Mouse (Mus musculus) forebrain, embryonic 16.5 days (tissue): ENCODE measurements at regions not wholly inside any gene's neighbourhood (a gene's known extent, or its start where the extent isn't known, plus 50 kb on each side); places are given as distances from the start of the nearest gene placed in this dataset.
A peak's percentile ranks its signal among the peaks of the same experiment; 100 is the strongest.
"Not testable (repeated sequence)": the region's sequence is repeated elsewhere in the genome, so short reads cannot be mapped to it uniquely, and the experiment has no call there.

Source experiments
- ATAC-seq: fragments of 200-750 bp; cut with Nextera tagmentation; 2 replicates; pipeline ENCODE4 v1.8.0; 2017; ENCODE audit warnings: mild to moderate bottlenecking, moderate library complexity
- H3K27ac ChIP-seq: fragments of 300-500 bp; sonication (generic); 2 replicates; pipeline ENCODE4 v1.5.1; 2014; ENCODE audit warnings: low read length, control low read depth
- H3K27me3 ChIP-seq: fragments of 300-500 bp; sonication (generic); replicated peaks from 2 replicates; pipeline ENCODE4 v1.6.1; 2014; ENCODE audit warnings: low read length; ENCODE audit not compliant: control insufficient read depth, insufficient read depth
- H3K36me3 ChIP-seq: fragments of 300-500 bp; sonication (generic); 2 replicates; pipeline ENCODE4 v1.6.1; 2014; ENCODE audit not compliant: control insufficient read depth, insufficient read depth
- H3K4me1 ChIP-seq: fragments of 300-500 bp; sonication (generic); replicated peaks from 2 replicates; pipeline ENCODE4 v1.6.1; 2014; ENCODE audit warnings: low read length; ENCODE audit not compliant: control insufficient read depth, insufficient read depth
- H3K4me2 ChIP-seq: fragments of 300-500 bp; sonication (generic); 2 replicates; pipeline ENCODE4 v1.6.1; 2014; ENCODE audit warnings: mild to moderate bottlenecking, low read length, control low read depth
- H3K4me3 ChIP-seq: fragments of 300-500 bp; sonication (generic); replicated peaks from 2 replicates; pipeline ENCODE4 v1.5.1; 2014; ENCODE audit warnings: mild to moderate bottlenecking, low read length, control low read depth
- H3K9ac ChIP-seq: fragments of 300-500 bp; sonication (generic); replicated peaks from 2 replicates; pipeline ENCODE4 v1.6.1; 2014; ENCODE audit warnings: low read depth, low read length, control low read depth
- H3K9me3 ChIP-seq: fragments of 300-500 bp; sonication (generic); 2 replicates; pipeline ENCODE4 v1.6.1; 2016; ENCODE audit warnings: low read length; ENCODE audit not compliant: control insufficient read depth
- WGBS: fragments of 180-500 bp; shearing (Covaris S2); extraction: QIAGEN DNeasy Blood & Tissue Kit; methylation state at CpG from one replicate; pipeline ENCODE4 v1.1.7; 2014; 5-methylcytosine and 5-hydroxymethylcytosine counted together

GRCm38 (mm10) chr3:40408921-40409488, 122.1 kb upstream of the Intu start:
- H3K27me3 ChIP-seq: no peaks in the 10 kb centered on the region
- H3K9ac ChIP-seq: no peak overlapping the region
- no peaks in the 10 kb centered on the region for H3K36me3 ChIP-seq
- no peak overlapping the region for H3K27ac ChIP-seq
- no peaks in the 10 kb centered on the region for H3K4me1 ChIP-seq
- no peak for ATAC-seq
- H3K4me3 ChIP-seq: no peak overlapping the region
- 35% methylated on average over 5 of the region's 5 CpGs for WGBS
- no peak overlapping the region for H3K4me2 ChIP-seq
- no peaks in the 10 kb centered on the region for H3K9me3 ChIP-seq

GRCm38 (mm10) chr3:40410749-40411310, 120.3 kb upstream of the Intu start:
- Histone ChIP-seq H3K27ac (no peak overlapping the region), H3K9ac (no peak overlapping the region), H3K9me3 (no peaks in the 10 kb centered on the region), H3K27me3 (no peaks in the 10 kb centered on the region), H3K4me2 (no peak overlapping the region), H3K36me3 (no peaks in the 10 kb centered on the region), H3K4me1 (no peaks in the 10 kb centered on the region), H3K4me3 (no peak overlapping the region)
- no peak for ATAC-seq
- WGBS: 91% methylated on average over 4 of the region's 4 CpGs

GRCm38 (mm10) chr3:40425183-40425844, 105.8 kb upstream of the Intu start:
- H3K27ac ChIP-seq, H3K36me3 ChIP-seq, H3K27me3 ChIP-seq, H3K4me2 ChIP-seq, H3K4me1 ChIP-seq, H3K9ac ChIP-seq, ATAC-seq, H3K9me3 ChIP-seq, H3K4me3 ChIP-seq: not testable (repeated sequence)
- 57% methylated on average over 16 of the region's 18 CpGs for WGBS

- Histone ChIP-seq H3K36me3 (no peaks in the 10 kb centered on the region), H3K4me3 (no peak overlapping the region), H3K27ac (no peak overlapping the region), H3K9ac (no peak overlapping the region), H3K9me3 (no peaks in the 10 kb centered on the region), H3K4me2 (no peak overlapping the region), H3K4me1 (no peaks in the 10 kb centered on the region), H3K27me3 (no peaks in the 10 kb centered on the region)
- no peak for ATAC-seq
- WGBS: 83% methylated on average over 4 of the region's 4 CpGs
Measured at GRCm38 (mm10) chr3:40426070-40426469, 105.0 kb upstream of the Intu start.

GRCm38 (mm10) chr3:40428021-40428420, 103.1 kb upstream of the Intu start:
- Histone ChIP-seq H3K4me2 (no peak overlapping the region), H3K27me3 (no peaks in the 10 kb centered on the region), H3K9ac (no peak overlapping the region), H3K4me3 (no peak overlapping the region), H3K27ac (no peak overlapping the region), H3K36me3 (no peaks in the 10 kb centered on the region), H3K4me1 (no peaks in the 10 kb centered on the region), H3K9me3 (no peaks in the 10 kb centered on the region)
- 60% methylated on average over 5 of the region's 5 CpGs for WGBS
- ATAC-seq: no peak

GRCm38 (mm10) chr3:40438251-40438650, 92.8 kb upstream of the Intu start:
- Histone ChIP-seq H3K9me3 (no peaks in the 10 kb centered on the region), H3K27me3 (no peaks in the 10 kb centered on the region), H3K9ac (no peak overlapping the region), H3K4me3 (no peak overlapping the region), H3K4me2 (no peak overlapping the region), H3K36me3 (no peaks in the 10 kb centered on the region), H3K27ac (no peak overlapping the region), H3K4me1 (0 out of 2 replicates have a peak, but pooled peaks cover 2% of the 10 kb centered on the region)
- no peak for ATAC-seq
- WGBS: 91% methylated on average over 4 of the region's 4 CpGs

GRCm38 (mm10) chr3:40441092-40442036, 89.7 kb upstream of the Intu start:
- no peak overlapping the region for H3K4me2 ChIP-seq
- 52% methylated on average over 14 of the region's 14 CpGs for WGBS
- H3K9me3 ChIP-seq: no peaks in the 10 kb centered on the region
- no peak overlapping the region for H3K9ac ChIP-seq
- H3K36me3 ChIP-seq: no peaks in the 10 kb centered on the region
- H3K4me1 ChIP-seq: 0 out of 2 replicates have a peak, but pooled peaks cover 6% of the 10 kb centered on the region
- H3K4me3 ChIP-seq: no peak overlapping the region
- no peaks in the 10 kb centered on the region for H3K27me3 ChIP-seq
- ATAC-seq: no peak
- no peak overlapping the region for H3K27ac ChIP-seq

- Histone ChIP-seq H3K27me3 (no peaks in the 10 kb centered on the region), H3K4me3 (peak overlapping the region; percentile 24), H3K27ac (0 out of 2 replicates have a peak overlapping the region, but pooled peaks have one; percentile 8), H3K4me2 (peak overlapping the region; percentile 46), H3K4me1 (0 out of 2 replicates have a peak, but pooled peaks cover 6% of the 10 kb centered on the region), H3K36me3 (no peaks in the 10 kb centered on the region), H3K9ac (peak overlapping the region; percentile 23; the same call in 1 of the 2 replicates), H3K9me3 (no peaks in the 10 kb centered on the region)
- peak; percentile 76 for ATAC-seq
- 31% methylated on average over 20 of the region's 20 CpGs for WGBS
Measured at GRCm38 (mm10) chr3:40443788-40444595, 87.1 kb upstream of the Intu start.
